ENCODE assay signal across 12 mouse cellular contexts in genomic region chr12:79610511-79611103, GRCm38 (mm10).
DNase-seq lines count a peak whose midpoint lies in the region; ATAC-seq lines count a peak whose summit lies in the region.
"Had no signal": no experiment of that assay in that cellular context is flagged by ENCODE, and none has a peak within 500 bp of the region (broad histone marks: within the 10 kb centered on the region; RNA-seq: fewer than 3 reads in every experiment).

No protein-coding gene starts in this region.

- 50% methylated on average over 6 of the region's 6 CpGs for WGBS in heart, embryonic 16.5 days
- WGBS in limb, embryonic 15.5 days = 48% methylated on average over 6 of the region's 6 CpGs

- H3K9me3 ChIP-seq in heart, embryonic 16.5 days (replicated peaks; ENCODE audit: control insufficient read depth, low read length) = no peaks in the 10 kb centered on the region
- no peaks in the 10 kb centered on the region for H3K9me3 ChIP-seq in limb, embryonic 15.5 days

- DNase-seq in heart, adult 8-10 months (ENCODE audit: low spot score) = no peak
- peak; percentile 37 to 56 for DNase-seq in spleen, postnatal 10 days (ENCODE audit: low spot score in 2 of 2)
- no peak for DNase-seq in spleen, postnatal 14 days (ENCODE audit: low spot score in 2 of 2)
- DNase-seq in ovary, postnatal 10 days (ENCODE audit: low spot score) = no peak
- no peak for DNase-seq in thymus, postnatal 4 days
- no peak for DNase-seq in layer of hippocampus, postnatal 25 days (ENCODE audit: extremely low spot score in 1 of 2, low spot score in 1 of 2)
- DNase-seq: gastrocnemius, postnatal 25 days; kidney, adult 11 months; right cerebral cortex, postnatal 14 days; thymus, adult 18-20 months had no signal

- H3K4me3 ChIP-seq in heart, embryonic 16.5 days (ENCODE audit: low read length) = no peak overlapping the region
- H3K4me3 ChIP-seq in limb, embryonic 15.5 days = no peak overlapping the region

- peak overlapping the region; percentile 1; the same call in 1 of the 2 replicates for H3K27ac ChIP-seq in heart, embryonic 16.5 days (ENCODE audit: low read length)
- peak overlapping the region; percentile 60 for H3K27ac ChIP-seq in limb, embryonic 15.5 days

- H3K4me2 ChIP-seq in heart, embryonic 16.5 days (ENCODE audit: low read depth, low read length) = no peak overlapping the region
- no peak overlapping the region for H3K4me2 ChIP-seq in limb, embryonic 15.5 days

- H3K4me1 ChIP-seq in heart, embryonic 16.5 days (ENCODE audit: control insufficient read depth, insufficient read depth, low read length) = peaks cover 29% of the 10 kb centered on the region
- peaks cover 55% of the 10 kb centered on the region for H3K4me1 ChIP-seq in limb, embryonic 15.5 days

- no peak for ATAC-seq in heart, embryonic 16.5 days (replicated peaks; ENCODE audit: extremely low read depth, insufficient read depth, low FRiP score)
- ATAC-seq in limb, embryonic 15.5 days (ENCODE audit: insufficient number of reproducible peaks, low FRiP score, low TSS enrichment, low read depth) = no peak

- no peaks in the 10 kb centered on the region for H3K27me3 ChIP-seq in heart, embryonic 16.5 days (ENCODE audit: control insufficient read depth, insufficient read depth, low read length)
- no peaks in the 10 kb centered on the region for H3K27me3 ChIP-seq in limb, embryonic 15.5 days

- H3K9ac ChIP-seq in heart, embryonic 16.5 days (ENCODE audit: low read length) = no peak overlapping the region
- no peak overlapping the region for H3K9ac ChIP-seq in limb, embryonic 15.5 days

- no peaks in the 10 kb centered on the region for H3K36me3 ChIP-seq in heart, embryonic 16.5 days (ENCODE audit: control insufficient read depth, insufficient read depth)
- H3K36me3 ChIP-seq in limb, embryonic 15.5 days = no peaks in the 10 kb centered on the region

Comparison
In these comparisons a context has a peak if more than half of its experiments do, and no peak if none do; other contexts are left out.
1. DNase-seq: peak in spleen, postnatal 10 days (2 of 2); none in heart, adult 8-10 months (single experiment), spleen, postnatal 14 days (0 of 2), ovary, postnatal 10 days (single experiment), thymus, postnatal 4 days (single experiment) and layer of hippocampus, postnatal 25 days (0 of 2).